Mouse (Mus musculus): Measurements from ENCODE around the gene Olfr1494. TPM values are rescaled to one million over a fixed set of nuclear protein-coding genes. Genes with fewer than 3 reads are reported as not detected.

Olfr1494 gene
- polyA plus RNA-seq, 1 experiment from 2014 or later: not detected

Other genes starting within 250 kb of the Olfr1494 start
- gene Olfr1477, start 239.2 kb upstream of the Olfr1494 start, polyA plus RNA-seq (2014; fragmentation: Nextera tagmentation; extraction: Ambion mirVana): not detected in 2 replicates
- gene Olfr1480, start 211.8 kb upstream of the Olfr1494 start, polyA plus RNA-seq (2014; fragmentation: Nextera tagmentation; extraction: Ambion mirVana): not detected in 2 replicates
- gene Olfr1484, start 156.2 kb upstream of the Olfr1494 start, polyA plus RNA-seq (2014; fragmentation: Nextera tagmentation; extraction: Ambion mirVana): not detected in 2 replicates
- not detected in 2 replicates for gene Olfr1487, start 122.4 kb upstream of the Olfr1494 start, polyA plus RNA-seq (2014; fragmentation: Nextera tagmentation; extraction: Ambion mirVana)
- gene Olfr1489, start 108.1 kb upstream of the Olfr1494 start, polyA plus RNA-seq (2014; fragmentation: Nextera tagmentation; extraction: Ambion mirVana): not detected in 2 replicates
- gene Olfr1490, start 88.6 kb upstream of the Olfr1494 start, polyA plus RNA-seq (2014; fragmentation: Nextera tagmentation; extraction: Ambion mirVana): not detected in 2 replicates
- gene Olfr1491, start 42.5 kb upstream of the Olfr1494 start, polyA plus RNA-seq (2014; fragmentation: Nextera tagmentation; extraction: Ambion mirVana): not detected in 2 replicates
- not detected in 2 replicates for gene Olfr1493-ps1, start 16.4 kb upstream of the Olfr1494 start, polyA plus RNA-seq (2014; fragmentation: Nextera tagmentation; extraction: Ambion mirVana)
- gene Olfr1495, start 24.9 kb downstream of the Olfr1494 start, polyA plus RNA-seq (2014; fragmentation: Nextera tagmentation; extraction: Ambion mirVana): not detected in 2 replicates
- not detected in 2 replicates for gene Olfr1496, start 38.1 kb downstream of the Olfr1494 start, polyA plus RNA-seq (2014; fragmentation: Nextera tagmentation; extraction: Ambion mirVana)
- not detected in 2 replicates for gene Olfr1497, start 58.5 kb downstream of the Olfr1494 start, polyA plus RNA-seq (2014; fragmentation: Nextera tagmentation; extraction: Ambion mirVana)
- not detected in 2 replicates for gene Olfr1499, start 79.7 kb downstream of the Olfr1494 start, polyA plus RNA-seq (2014; fragmentation: Nextera tagmentation; extraction: Ambion mirVana)
- gene Olfr1500, start 90.8 kb downstream of the Olfr1494 start, polyA plus RNA-seq (2014; fragmentation: Nextera tagmentation; extraction: Ambion mirVana): not detected in 2 replicates
- gene Olfr1501, start 111.0 kb downstream of the Olfr1494 start, polyA plus RNA-seq (2014; fragmentation: Nextera tagmentation; extraction: Ambion mirVana): not detected in 2 replicates
- gene Olfr1502, start 122.1 kb downstream of the Olfr1494 start, polyA plus RNA-seq (2014; fragmentation: Nextera tagmentation; extraction: Ambion mirVana): not detected in 2 replicates
- not detected in 2 replicates for gene Olfr1504, start 158.2 kb downstream of the Olfr1494 start, polyA plus RNA-seq (2014; fragmentation: Nextera tagmentation; extraction: Ambion mirVana)
- gene Olfr1505, start 173.8 kb downstream of the Olfr1494 start, polyA plus RNA-seq (2014; fragmentation: Nextera tagmentation; extraction: Ambion mirVana): not detected in 2 replicates